Mouse (Mus musculus): ENCODE results near the gene Slc25a26.

Slc25a26 gene

GRCm38 (mm10) chr6:94499897-94500623 is at the start of gene Slc25a26:
Gene Slc25a26, plus strand, starts transcription at chr6:94500331.
- peak; percentile 93 for DNase-seq

- peak; percentile 78 for DNase-seq
Observed at GRCm38 (mm10) chr6:94464037-94464891, 35.9 kb upstream of the Slc25a26 start.

- DNase-seq: peak; percentile 33
Observed at GRCm38 (mm10) chr6:94466508-94467205, 33.5 kb upstream of the Slc25a26 start.

DNA sequence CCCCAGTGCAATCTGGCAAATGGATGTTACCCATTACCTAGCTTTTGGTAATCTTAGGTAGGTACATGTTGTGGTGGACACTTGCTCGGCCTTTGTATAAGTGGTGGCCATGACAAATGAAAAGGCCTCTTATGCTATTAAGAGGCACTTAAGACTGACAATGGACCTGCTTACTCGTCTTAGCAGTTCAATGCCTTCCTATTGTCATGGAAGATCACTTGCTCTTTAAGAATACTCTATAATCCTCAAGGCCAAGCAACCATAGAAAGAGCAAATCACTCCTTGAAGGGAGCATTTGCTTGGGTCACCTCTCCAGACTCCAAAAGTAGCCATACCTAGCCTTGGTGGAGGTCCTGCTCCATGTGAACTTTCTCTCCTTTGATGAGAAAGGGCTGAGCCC is 7.4 kb upstream of the Slc25a26 start:
- no peak for DNase-seq

- no peak for DNase-seq
Observed at GRCm38 (mm10) chr6:94503963-94504362, 3.8 kb downstream of the Slc25a26 start.

GRCm38 (mm10) chr6:94507921-94508320 is 7.8 kb downstream of the Slc25a26 start:
- no peak for DNase-seq

- DNase-seq: no peak
Observed at GRCm38 (mm10) chr6:94508807-94509206, 8.7 kb downstream of the Slc25a26 start.

- DNase-seq: no peak
Observed at GRCm38 (mm10) chr6:94509220-94509619, 9.1 kb downstream of the Slc25a26 start.

GRCm38 (mm10) chr6:94518171-94518570 is 18.0 kb downstream of the Slc25a26 start:
- DNase-seq: no peak

GRCm38 (mm10) chr6:94524335-94524734 is 24.2 kb downstream of the Slc25a26 start:
- no peak for DNase-seq

DNA sequence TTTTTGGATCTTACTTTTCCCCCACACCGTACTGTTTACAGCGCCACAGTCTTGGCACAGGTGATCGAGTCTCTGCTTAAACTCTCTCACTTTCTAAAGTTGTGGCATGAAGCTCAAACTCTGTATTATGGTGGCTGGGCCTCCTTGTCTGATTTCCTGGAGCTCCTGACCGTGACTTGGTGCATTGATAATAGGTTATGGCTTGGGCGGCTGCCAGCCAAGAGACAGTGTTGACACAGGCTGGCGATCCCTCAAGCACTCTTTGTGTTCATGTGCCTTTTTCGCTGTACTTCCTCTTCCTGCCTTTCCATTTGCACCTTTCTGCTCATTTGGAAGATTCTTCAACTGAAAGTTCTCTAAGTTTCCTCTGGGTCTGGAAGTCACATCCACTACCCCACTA is 30.6 kb downstream of the Slc25a26 start:
- DNase-seq: peak; percentile 23

GRCm38 (mm10) chr6:94532086-94532485 is 32.0 kb downstream of the Slc25a26 start:
- no peak for DNase-seq

GRCm38 (mm10) chr6:94536478-94536877 is 36.3 kb downstream of the Slc25a26 start:
- no peak for DNase-seq

- no peak for DNase-seq
Observed at GRCm38 (mm10) chr6:94537652-94538051, 37.5 kb downstream of the Slc25a26 start.

DNA sequence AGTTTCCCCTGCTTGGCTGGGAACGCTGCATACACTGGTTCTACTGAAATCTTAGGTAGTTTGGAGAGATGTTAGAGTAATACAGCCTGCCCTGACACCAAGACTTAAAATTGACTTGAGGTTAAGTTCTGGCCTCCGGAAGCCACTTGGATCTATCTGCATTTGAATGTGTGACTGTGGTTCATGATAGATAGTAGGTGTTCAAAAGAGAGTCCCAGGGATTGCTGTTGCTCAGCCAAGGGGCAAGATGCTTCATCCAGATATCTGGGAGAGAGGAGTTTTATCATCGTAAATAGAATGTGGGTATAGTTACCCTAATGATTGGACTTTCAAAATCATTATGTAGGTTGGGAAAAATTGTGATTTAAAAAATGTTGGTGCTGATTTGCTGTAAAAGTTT is 40.0 kb downstream of the Slc25a26 start:
- no peak for DNase-seq

GRCm38 (mm10) chr6:94540615-94541014 is 40.5 kb downstream of the Slc25a26 start:
- no peak for DNase-seq

DNA sequence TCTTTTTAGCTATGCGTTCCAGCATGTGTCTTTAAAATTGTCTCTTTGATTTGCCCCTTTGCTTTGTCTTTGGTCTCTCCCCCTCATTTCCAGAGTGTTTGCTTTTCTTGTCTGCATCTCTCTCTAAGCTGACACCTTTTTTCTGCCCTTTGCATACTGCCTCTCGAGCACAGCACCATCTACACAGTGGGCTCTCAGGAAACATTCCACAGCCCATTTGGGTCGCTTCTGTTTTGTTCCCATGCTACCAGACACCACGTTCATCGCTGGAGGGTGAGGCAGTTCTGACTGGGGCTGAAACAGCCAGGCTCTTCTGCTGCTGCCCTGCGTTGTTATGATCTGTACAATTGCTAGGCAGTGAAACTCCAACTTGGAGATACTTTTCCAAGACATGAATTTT is 41.0 kb downstream of the Slc25a26 start:
- no peak for DNase-seq

GRCm38 (mm10) chr6:94541854-94542253 is 41.7 kb downstream of the Slc25a26 start:
- DNase-seq: no peak

- peak; percentile 61 for DNase-seq
Observed at GRCm38 (mm10) chr6:94543902-94544840, 44.0 kb downstream of the Slc25a26 start.

- DNase-seq: no peak
Observed at GRCm38 (mm10) chr6:94547239-94547638, 47.1 kb downstream of the Slc25a26 start.

GRCm38 (mm10) chr6:94550298-94550697 is 50.2 kb downstream of the Slc25a26 start:
- DNase-seq: no peak

GRCm38 (mm10) chr6:94550851-94551250 is 50.7 kb downstream of the Slc25a26 start:
- DNase-seq: no peak
